Mouse (Mus musculus): ENCODE measurements around the gene Tefm. TPM values are rescaled to one million over a fixed set of nuclear protein-coding genes. Genes with fewer than 3 reads are reported as not detected.

Gene Tefm
- total and polyA plus RNA-seq, 2 experiments from 2014 or later = 18.9 to 23.7 TPM

GRCm38 (mm10) chr11:80169629-80170028, 27.7 kb upstream of the Tefm start:
- TF ChIP-seq CTCF (IDR thresholded peaks at IDR 0.05; ENCODE audit: low read depth) = no peak
- ATAC-seq (no peak), DNase-seq (no peak)
- H3K27ac ChIP-seq (ENCODE audit: low read depth, low read length) = no peak overlapping the region
- no peaks in the 10 kb centered on the region for H3K4me1 ChIP-seq (ENCODE audit: insufficient read depth)
- no peaks in the 10 kb centered on the region for H3K27me3 ChIP-seq (ENCODE audit: insufficient read depth, low read length)
- H3K9me3 ChIP-seq (ENCODE audit: low read length) = no peaks in the 10 kb centered on the region
- H3K36me3 ChIP-seq (ENCODE audit: insufficient read depth) = no peaks in the 10 kb centered on the region
- H3K4me3 ChIP-seq (ENCODE audit: low read depth, low read length) = no peak overlapping the region
- no peak overlapping the region for H3K4me2 ChIP-seq (ENCODE audit: low read depth)
- H3K9ac ChIP-seq = no peak overlapping the region
- 95% methylated on average over 3 of the region's 3 CpGs for WGBS

- Histone ChIP-seq H3K27me3 (ENCODE audit: insufficient read depth, low read length) (no peaks in the 10 kb centered on the region), H3K4me3 (ENCODE audit: low read depth, low read length) (no peak overlapping the region)
- 81% methylated on average over 4 of the region's 4 CpGs for WGBS
Observed at GRCm38 (mm10) chr11:80168611-80169249, 26.8 kb upstream of the Tefm start.

GRCm38 (mm10) chr11:80168121-80168520, 26.1 kb upstream of the Tefm start:
- no peak for TF ChIP-seq CTCF (IDR thresholded peaks at IDR 0.05; ENCODE audit: low read depth)
- Histone ChIP-seq H3K27me3 (ENCODE audit: insufficient read depth, low read length) (no peaks in the 10 kb centered on the region), H3K4me3 (ENCODE audit: low read depth, low read length) (no peak overlapping the region), H3K36me3 (ENCODE audit: insufficient read depth) (no peaks in the 10 kb centered on the region), H3K27ac (ENCODE audit: low read depth, low read length) (no peak overlapping the region), H3K9ac (no peak overlapping the region), H3K4me1 (ENCODE audit: insufficient read depth) (no peaks in the 10 kb centered on the region), H3K9me3 (ENCODE audit: low read length) (no peaks in the 10 kb centered on the region), H3K4me2 (ENCODE audit: low read depth) (no peak overlapping the region)
- WGBS = 96% methylated on average over 9 of the region's 9 CpGs
- DNase-seq = no peak
- ATAC-seq = no peak

More at GRCm38 (mm10) chr11:80168611-80169249, 26.8 kb upstream of the Tefm start:
- Histone ChIP-seq H3K4me2 (ENCODE audit: low read depth) (no peak overlapping the region), H3K27ac (ENCODE audit: low read depth, low read length) (no peak overlapping the region), H3K9ac (no peak overlapping the region), H3K9me3 (ENCODE audit: low read length) (no peaks in the 10 kb centered on the region), H3K36me3 (ENCODE audit: insufficient read depth) (no peaks in the 10 kb centered on the region), H3K4me1 (ENCODE audit: insufficient read depth) (no peaks in the 10 kb centered on the region)
- DNase-seq (no peak), ATAC-seq (no peak)
- no peak for TF ChIP-seq CTCF (IDR thresholded peaks at IDR 0.05; ENCODE audit: low read depth)

GRCm38 (mm10) chr11:80164224-80164623, 22.2 kb upstream of the Tefm start:
- no peak overlapping the region for H3K4me3 ChIP-seq (ENCODE audit: low read depth, low read length)
- no peaks in the 10 kb centered on the region for H3K4me1 ChIP-seq (ENCODE audit: insufficient read depth)
- H3K4me2 ChIP-seq (ENCODE audit: low read depth) = no peak overlapping the region
- H3K27me3 ChIP-seq (ENCODE audit: insufficient read depth, low read length) = no peaks in the 10 kb centered on the region
- no peak overlapping the region for H3K27ac ChIP-seq (ENCODE audit: low read depth, low read length)
- no peaks in the 10 kb centered on the region for H3K36me3 ChIP-seq (ENCODE audit: insufficient read depth)
- H3K9me3 ChIP-seq (ENCODE audit: low read length) = no peaks in the 10 kb centered on the region
- 44% methylated on average over 2 of the region's 2 CpGs for WGBS
- TF ChIP-seq CTCF (IDR thresholded peaks at IDR 0.05; ENCODE audit: low read depth) = no peak
- no peak overlapping the region for H3K9ac ChIP-seq
- DNase-seq = no peak
- no peak for ATAC-seq

GRCm38 (mm10) chr11:80163362-80164116, 21.6 kb upstream of the Tefm start:
- H3K27ac ChIP-seq (ENCODE audit: low read depth, low read length) = no peak overlapping the region
- ATAC-seq = no peak
- no peaks in the 10 kb centered on the region for H3K36me3 ChIP-seq (ENCODE audit: insufficient read depth)
- WGBS = 74% methylated on average over 7 of the region's 7 CpGs
- H3K27me3 ChIP-seq (ENCODE audit: insufficient read depth, low read length) = no peaks in the 10 kb centered on the region
- no peak for DNase-seq
- H3K9ac ChIP-seq = no peak overlapping the region
- H3K9me3 ChIP-seq (ENCODE audit: low read length) = no peaks in the 10 kb centered on the region
- H3K4me1 ChIP-seq (ENCODE audit: insufficient read depth) = no peaks in the 10 kb centered on the region
- no peak overlapping the region for H3K4me2 ChIP-seq (ENCODE audit: low read depth)
- TF ChIP-seq CTCF (IDR thresholded peaks at IDR 0.05; ENCODE audit: low read depth) = no peak
- H3K4me3 ChIP-seq (ENCODE audit: low read depth, low read length) = no peak overlapping the region

GRCm38 (mm10) chr11:80161041-80161440, 19.1 kb upstream of the Tefm start:
- H3K36me3 ChIP-seq (ENCODE audit: insufficient read depth) = no peaks in the 10 kb centered on the region
- DNase-seq (no peak), ATAC-seq (no peak)
- no peak overlapping the region for H3K4me3 ChIP-seq (ENCODE audit: low read depth, low read length)
- no peaks in the 10 kb centered on the region for H3K4me1 ChIP-seq (ENCODE audit: insufficient read depth)
- 75% methylated on average over 4 of the region's 4 CpGs for WGBS
- no peak overlapping the region for H3K4me2 ChIP-seq (ENCODE audit: low read depth)
- no peak overlapping the region for H3K27ac ChIP-seq (ENCODE audit: low read depth, low read length)
- TF ChIP-seq CTCF (IDR thresholded peaks at IDR 0.05; ENCODE audit: low read depth) = no peak
- no peaks in the 10 kb centered on the region for H3K9me3 ChIP-seq (ENCODE audit: low read length)
- no peaks in the 10 kb centered on the region for H3K27me3 ChIP-seq (ENCODE audit: insufficient read depth, low read length)
- no peak overlapping the region for H3K9ac ChIP-seq

- H3K4me2 ChIP-seq (ENCODE audit: low read depth) = no peak overlapping the region
- no peak for ATAC-seq
- peaks cover 11% of the 10 kb centered on the region for H3K27me3 ChIP-seq (ENCODE audit: insufficient read depth, low read length)
- H3K9me3 ChIP-seq (ENCODE audit: low read length) = no peaks in the 10 kb centered on the region
- no peak overlapping the region for H3K4me3 ChIP-seq (ENCODE audit: low read depth, low read length)
- no peak for TF ChIP-seq CTCF (IDR thresholded peaks at IDR 0.05; ENCODE audit: low read depth)
- H3K9ac ChIP-seq = no peak overlapping the region
- 86% methylated on average over 7 of the region's 7 CpGs for WGBS
- no peak for DNase-seq
- H3K4me1 ChIP-seq (ENCODE audit: insufficient read depth) = no peaks in the 10 kb centered on the region
- no peak overlapping the region for H3K27ac ChIP-seq (ENCODE audit: low read depth, low read length)
- no peaks in the 10 kb centered on the region for H3K36me3 ChIP-seq (ENCODE audit: insufficient read depth)
Observed at GRCm38 (mm10) chr11:80159018-80159417, 17.0 kb upstream of the Tefm start.
